Mouse (Mus musculus): Measurements from ENCODE around the gene Rbl1.
A peak's percentile ranks its signal among the peaks of the same experiment; 100 is the strongest.
"Not testable (repeated sequence)": the region's sequence is repeated elsewhere in the genome, so short reads cannot be mapped to it uniquely, and the experiment has no call there.

The Rbl1 gene

GRCm38 (mm10) chr2:157204366-157205218 lies at the start of gene Rbl1:
Gene Rbl1 (minus strand): TSS chr2:157204534.
- DNase-seq (ENCODE audit: low spot score) = peak; percentile 98

GRCm38 (mm10) chr2:157248111-157248510 lies 43.8 kb upstream of the Rbl1 start:
- DNase-seq (ENCODE audit: low spot score) = peak; percentile 43

DNA sequence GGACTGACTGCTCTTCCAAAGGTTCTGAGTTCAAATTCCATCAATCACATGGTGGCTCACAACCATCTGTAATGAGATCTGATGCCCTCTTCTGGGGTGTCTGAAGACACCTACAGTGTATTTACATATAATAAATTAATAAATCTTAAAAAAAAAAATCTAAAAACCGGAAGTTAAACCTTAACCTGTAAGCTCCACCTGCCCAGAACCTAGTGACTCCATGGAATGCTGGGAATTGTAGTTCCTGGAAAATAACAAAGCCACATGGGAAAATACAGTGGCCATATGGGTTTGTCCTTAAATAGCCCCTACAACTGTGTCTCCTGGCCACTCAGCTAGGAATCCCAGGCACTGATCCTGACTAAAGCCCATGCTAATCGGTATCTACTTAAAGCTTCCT lies 41.3 kb upstream of the Rbl1 start:
- no peak for DNase-seq (ENCODE audit: low spot score)

DNA sequence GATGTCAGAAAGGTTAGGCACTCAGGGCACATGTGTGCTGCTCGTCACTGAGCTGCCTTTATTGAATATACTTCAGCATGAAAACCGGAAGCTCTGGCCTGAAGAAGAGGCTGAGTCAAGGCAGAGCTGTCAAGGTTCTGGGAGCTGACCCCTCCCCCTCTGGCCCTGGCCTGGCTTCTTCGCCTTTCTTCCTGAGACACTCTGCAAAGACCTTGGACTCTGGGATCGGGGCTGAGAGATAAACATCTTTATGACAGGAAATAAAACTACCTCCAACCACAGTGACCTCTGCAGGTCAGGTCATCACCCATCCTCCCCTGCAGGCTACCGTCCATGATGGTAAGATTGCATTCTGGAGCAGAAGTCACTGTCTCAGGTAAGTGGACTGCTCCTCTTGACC lies 40.7 kb upstream of the Rbl1 start:
- DNase-seq (ENCODE audit: low spot score) = no peak

DNA sequence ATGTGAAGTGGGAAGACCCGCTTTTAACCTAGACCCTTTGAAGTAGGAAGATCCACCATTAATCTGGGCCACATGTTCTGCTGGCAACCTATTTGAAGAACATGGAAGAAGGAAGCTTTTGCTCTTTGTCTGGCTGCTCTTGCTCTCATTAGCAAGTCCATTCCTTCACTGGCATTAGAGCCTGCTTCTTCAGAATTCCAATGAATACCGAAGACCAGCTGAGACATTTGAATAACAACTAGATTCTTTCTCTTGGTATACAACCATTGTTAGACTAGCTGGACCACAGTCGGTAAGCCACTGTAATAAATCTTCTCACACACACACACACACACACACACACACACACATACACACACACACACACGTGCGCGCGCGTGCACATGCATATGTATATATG lies 31.6 kb upstream of the Rbl1 start:
- DNase-seq (ENCODE audit: low spot score) = no peak

- not testable (repeated sequence) for DNase-seq (ENCODE audit: low spot score)
Measured at GRCm38 (mm10) chr2:157221916-157222315, 17.6 kb upstream of the Rbl1 start.

DNA sequence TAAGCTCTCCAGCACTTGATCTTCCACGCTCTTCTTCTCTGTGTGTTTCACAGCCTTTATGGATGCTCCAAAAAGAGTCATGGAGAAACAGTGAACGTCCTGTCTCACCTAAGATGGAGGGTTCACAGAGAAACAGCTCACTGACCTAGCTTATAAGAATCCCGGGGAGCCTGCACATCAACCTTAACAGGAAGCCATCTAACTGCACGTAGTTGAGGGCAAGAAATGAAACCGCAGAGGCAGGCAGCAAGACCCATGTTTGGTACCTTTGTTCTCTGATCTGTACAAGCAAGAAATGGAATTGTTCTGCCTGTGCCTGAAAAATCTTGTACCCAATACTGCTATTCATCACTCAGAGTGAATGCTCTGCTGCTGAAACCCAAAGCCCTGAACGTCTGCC lies 15.8 kb upstream of the Rbl1 start:
- DNase-seq (ENCODE audit: low spot score) = no peak

GRCm38 (mm10) chr2:157211731-157212130 lies 7.4 kb upstream of the Rbl1 start:
- DNase-seq (ENCODE audit: low spot score) = no peak

DNA sequence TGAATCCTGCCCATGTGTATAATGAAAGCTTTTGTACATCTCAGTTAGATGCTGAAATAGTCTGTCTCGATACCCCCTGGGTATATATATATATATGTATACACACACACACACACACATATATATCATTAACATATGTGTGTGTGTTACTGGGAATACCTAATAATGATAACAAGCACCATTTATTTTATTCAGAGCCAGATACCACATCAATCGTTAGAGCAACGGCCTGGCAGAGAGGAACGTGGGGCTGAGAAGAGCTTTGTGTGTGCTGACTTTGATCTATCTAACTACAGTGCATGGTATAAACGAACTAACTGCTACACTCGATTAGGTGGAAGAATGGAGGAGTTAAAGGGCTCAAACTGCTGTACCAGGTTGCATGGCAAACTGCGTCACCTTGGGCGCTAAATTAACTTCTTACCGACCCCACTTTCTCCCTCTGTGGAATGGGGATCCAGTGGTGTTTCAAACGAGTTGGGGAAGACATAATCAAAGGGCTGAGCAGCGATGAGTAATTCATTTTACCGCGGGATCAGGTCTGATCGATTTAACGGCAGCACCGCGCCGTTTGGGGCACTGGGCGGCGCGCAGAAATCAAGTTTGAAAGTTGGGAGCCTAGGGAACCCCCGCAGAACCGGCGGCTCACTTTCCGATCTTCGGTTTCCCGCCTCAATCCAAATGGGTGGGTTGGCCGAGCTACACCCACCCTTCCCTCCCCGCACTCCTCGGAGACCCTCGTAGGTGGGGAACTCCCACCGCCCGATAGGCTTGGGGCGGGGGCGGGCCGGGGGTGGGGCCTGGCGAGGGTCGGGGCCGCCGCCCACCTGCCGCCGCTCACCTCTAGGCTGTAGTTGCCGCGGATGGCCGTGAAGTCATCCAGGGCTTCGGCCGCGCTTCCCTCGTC lies 622 bp downstream of the Rbl1 start:
- peak; percentile 78 for DNase-seq (ENCODE audit: low spot score)

DNA sequence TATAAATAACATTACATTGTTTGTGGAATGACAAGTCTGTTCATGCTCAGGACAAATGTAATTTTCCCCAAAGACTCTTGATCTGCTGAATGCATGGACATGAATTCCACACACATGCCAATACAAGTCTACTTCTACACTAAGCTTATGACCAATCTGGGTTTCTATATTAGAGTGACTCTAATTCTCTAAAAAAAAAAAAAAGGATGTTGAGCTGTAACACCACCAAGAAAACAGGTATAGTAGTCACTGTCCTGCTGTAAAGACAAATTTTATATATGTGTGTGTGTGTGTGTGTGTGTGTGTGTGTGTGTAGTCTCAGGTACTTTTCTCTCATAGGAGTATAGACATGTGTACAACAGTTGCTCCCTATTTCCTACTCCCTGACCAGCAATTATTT lies 1.3 kb downstream of the Rbl1 start:
- DNase-seq (ENCODE audit: low spot score) = no peak

GRCm38 (mm10) chr2:157202361-157202760 lies 2.0 kb downstream of the Rbl1 start:
- DNase-seq (ENCODE audit: low spot score) = no peak

- DNase-seq (ENCODE audit: low spot score) = no peak
Measured at GRCm38 (mm10) chr2:157201081-157201830, 3.1 kb downstream of the Rbl1 start.

DNA sequence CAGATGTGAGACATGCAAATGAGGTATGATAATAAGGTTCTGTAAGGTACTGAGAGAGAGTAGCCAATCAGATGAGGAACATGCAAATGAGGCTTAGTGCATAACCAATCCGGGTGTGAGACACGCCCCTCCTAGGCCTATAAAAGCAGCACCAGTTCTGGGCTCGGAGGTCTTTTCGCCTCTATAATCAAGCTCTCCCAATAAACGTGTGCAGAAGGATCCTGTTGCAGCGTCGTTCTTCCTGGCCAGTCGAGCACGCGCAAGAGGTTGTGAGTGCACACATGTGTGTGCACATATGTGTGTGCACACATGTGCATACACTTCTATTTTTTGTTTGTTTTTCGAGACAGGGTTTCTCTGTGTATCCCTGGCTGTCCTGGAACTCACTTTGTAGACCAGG lies 5.9 kb downstream of the Rbl1 start:
- not testable (repeated sequence) for DNase-seq (ENCODE audit: low spot score)

GRCm38 (mm10) chr2:157190651-157191050 lies 13.7 kb downstream of the Rbl1 start:
- DNase-seq (ENCODE audit: low spot score) = no peak

DNA sequence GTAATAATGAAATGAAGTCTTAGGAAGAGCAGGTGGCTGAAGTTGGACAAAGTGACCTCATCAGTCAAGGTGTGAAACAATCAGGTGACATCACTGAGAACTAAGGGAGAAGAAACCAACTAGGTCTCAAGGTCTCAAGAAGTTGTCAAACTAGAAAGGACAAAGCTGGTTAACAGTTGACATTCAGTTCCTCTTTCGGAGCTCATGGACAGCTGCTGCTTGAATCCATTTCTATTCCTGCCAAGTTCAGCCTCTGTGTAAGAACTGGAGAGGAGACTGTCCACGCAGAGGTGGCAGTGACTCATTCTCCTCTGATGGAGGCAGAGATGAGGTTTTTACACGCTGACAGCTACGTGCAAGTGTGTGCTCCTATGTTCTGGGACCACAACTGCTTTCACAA lies 17.1 kb downstream of the Rbl1 start:
- no peak for DNase-seq (ENCODE audit: low spot score)

DNA sequence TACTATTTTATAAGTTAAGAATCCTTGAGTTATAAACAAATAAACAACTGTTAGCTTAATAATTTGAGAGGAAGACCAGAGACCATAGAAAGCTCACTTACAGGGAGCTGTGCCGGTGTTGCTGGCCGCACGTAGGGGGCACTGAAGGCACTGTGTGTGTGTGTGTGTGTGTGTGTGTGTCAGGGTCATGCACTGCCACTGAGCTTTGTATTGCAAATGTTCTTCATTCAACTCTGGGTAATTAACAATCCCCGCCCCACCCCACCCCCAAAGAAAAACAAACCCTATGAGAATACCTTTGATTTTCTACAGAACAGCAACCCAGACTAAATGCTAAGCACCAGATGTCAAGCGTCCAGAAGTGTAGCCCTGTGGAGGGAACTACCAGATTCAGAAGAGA lies 17.8 kb downstream of the Rbl1 start:
- no peak for DNase-seq (ENCODE audit: low spot score)

- no peak for DNase-seq (ENCODE audit: low spot score)
Measured at GRCm38 (mm10) chr2:157185022-157185660, 19.2 kb downstream of the Rbl1 start.

- no peak for DNase-seq (ENCODE audit: low spot score)
Measured at GRCm38 (mm10) chr2:157178167-157178566, 26.2 kb downstream of the Rbl1 start.

DNA sequence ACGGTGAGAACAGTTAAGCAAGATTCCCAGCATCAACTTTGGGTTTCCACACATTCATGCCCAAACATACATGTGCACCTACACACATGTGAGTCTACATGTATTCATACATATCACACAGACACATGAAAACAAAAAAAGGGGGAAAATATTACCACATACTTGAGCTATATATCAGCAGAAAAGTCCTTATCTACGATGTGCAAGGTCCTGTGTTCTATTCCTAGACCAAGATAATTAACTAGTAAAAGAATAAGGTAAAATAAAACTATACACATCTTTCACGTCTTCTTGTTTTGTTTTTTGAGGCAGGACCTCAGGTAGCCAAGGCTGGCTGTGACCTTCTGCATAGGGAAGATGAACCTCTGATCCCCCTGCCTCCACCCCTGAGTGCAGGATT lies 28.1 kb downstream of the Rbl1 start:
- DNase-seq (ENCODE audit: low spot score) = no peak

DNA sequence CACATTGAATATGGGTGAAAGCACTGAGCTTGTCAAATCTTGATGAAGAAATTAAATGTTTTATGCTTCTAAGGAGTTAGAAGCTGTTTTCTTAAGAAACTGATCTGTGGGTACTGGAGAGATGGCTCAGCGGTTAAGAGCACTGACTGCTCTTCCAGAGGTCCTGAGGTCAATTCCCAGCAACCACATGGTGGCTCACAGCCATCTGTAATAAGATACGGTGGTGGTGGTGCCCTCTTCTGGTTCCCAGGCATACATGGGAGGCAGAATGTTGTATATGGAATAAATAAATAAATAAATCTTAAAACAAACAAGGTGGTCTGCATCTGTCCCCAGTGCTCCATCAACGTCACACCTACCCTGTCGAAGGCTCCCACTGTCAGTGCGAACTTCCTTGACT lies 29.9 kb downstream of the Rbl1 start:
- peak; percentile 9 for DNase-seq (ENCODE audit: low spot score)

- no peak for DNase-seq (ENCODE audit: low spot score)
Measured at GRCm38 (mm10) chr2:157173555-157173954, 30.8 kb downstream of the Rbl1 start.

DNA sequence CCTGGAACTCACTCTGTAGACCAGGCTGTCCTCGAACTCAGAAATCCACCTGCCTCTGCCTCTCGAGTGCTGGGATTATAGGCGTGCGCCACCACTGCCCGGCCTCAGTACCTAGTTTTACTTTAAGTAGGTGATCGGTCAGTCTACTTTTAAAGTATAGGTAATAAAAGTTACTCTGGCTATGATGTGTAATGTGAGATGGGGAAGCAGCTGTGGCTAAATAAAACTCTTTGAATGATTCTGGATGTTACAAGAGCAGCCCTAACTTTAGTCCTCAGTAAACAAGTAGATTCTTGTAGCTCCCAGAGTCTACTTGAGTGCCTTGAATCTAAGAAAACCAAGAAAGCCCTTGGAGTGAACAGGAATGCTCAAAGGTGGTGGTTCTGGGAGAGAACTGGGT lies 31.4 kb downstream of the Rbl1 start:
- DNase-seq (ENCODE audit: low spot score) = no peak

Measured in embryo, embryonic 10 days (tissue).